Mouse (Mus musculus): ENCODE measurements around the gene Hmgcs1.
"Not testable (repeated sequence)": the region's sequence is repeated elsewhere in the genome, so short reads cannot be mapped to it uniquely, and the experiment has no call there.

The Hmgcs1 gene

DNA sequence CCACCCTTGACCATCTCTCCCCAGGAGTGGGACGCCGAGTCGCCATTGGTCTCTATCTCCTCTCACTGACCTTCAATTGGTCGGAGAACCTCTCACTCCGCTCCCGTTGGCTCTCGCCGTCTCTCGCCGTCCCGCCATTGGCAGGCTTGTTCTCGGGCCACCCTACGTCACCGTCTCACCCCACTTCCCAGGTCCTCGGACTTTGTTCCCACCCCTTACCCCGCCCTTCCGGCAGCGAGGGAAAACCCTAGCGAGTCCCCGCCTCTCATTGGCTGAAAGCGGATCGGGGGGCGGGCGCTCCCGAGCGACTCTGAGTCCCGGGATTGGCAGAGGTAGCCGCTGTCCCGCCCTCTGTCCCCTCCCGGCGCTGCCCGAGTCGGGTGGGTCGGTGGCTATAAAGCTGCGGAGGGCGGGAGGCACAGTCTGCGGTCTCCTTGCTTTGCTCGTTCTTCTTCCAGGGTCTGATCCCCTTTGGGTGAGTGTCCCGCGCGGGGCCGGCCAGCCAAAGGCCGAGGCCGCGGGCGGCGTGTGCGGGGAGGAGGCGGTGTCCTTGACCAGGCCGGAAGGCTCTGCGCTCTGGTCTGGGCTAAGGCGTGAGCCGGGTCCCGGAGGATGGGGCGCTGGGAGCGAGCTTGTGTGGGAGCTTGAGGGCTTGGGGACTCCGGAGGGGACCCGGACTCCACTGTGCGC, at the start of gene Hmgcs1:
TSS of gene Hmgcs1 (plus strand) at position 341 of the 690 bp plus-strand sequence.
- in situ Hi-C loops (cut with MboI, MseI) = no loop called here

DNA sequence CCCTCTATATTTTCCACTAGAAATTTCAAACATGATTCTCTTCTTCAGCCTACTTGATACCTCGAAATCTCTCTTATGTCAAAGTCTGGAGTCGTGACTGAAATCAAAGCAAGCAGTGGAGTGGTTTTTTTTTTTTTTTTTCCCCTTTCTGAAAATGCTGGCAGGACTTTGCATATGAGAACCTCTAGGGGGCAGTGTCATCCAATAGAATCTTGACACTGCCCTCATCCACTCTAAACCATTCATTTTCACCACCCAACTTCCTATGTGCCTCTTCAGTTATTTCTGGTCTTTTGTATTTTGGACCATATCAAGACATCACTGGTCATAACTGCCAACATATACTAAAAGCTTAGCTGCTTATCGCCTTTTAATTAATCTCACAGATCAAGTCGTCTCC, 49.7 kb upstream of the Hmgcs1 start:
- in situ Hi-C loops (cut with MboI, MseI) = loop anchor here (5.0 kb wide), 1 partner anchor 97 kb away; no protein-coding TSS in a partner anchor

- in situ Hi-C loops (cut with MboI, MseI) = loop anchor here (5.0 kb wide), 1 partner anchor 96 kb away; no protein-coding TSS in a partner anchor
Measured at GRCm38 (mm10) chr13:119641145-119641544, 49.0 kb upstream of the Hmgcs1 start.

- in situ Hi-C loops (cut with MboI, MseI) = loop anchor here (5.0 kb wide), 1 partner anchor 93 kb away; no protein-coding TSS in a partner anchor
Measured at GRCm38 (mm10) chr13:119644769-119645168, 45.4 kb upstream of the Hmgcs1 start.

DNA sequence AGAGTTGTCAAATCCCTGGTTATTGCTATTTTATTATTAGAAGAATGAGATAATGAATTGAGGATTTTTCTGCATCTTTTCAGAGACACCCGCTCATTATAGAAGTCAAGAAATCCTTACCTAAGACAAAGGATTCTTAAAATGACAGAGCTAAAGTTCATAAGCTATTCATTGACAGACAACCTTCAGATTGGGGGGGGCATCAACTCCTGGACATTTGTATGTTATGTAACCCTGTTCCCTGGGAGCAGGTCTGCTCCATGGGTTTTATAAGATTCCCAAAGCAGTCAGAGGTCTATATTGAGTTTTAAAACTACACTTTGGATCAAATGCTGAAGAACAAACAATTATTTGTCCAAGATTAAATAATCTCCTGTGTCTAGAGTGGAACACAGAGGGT, 43.7 kb upstream of the Hmgcs1 start:
- in situ Hi-C loops (cut with MboI, MseI) = no loop called here

GRCm38 (mm10) chr13:119648891-119649698, 41.1 kb upstream of the Hmgcs1 start:
- in situ Hi-C loops (cut with MboI, MseI) = no loop called here

- in situ Hi-C loops (cut with MboI, MseI) = no loop called here
Measured at GRCm38 (mm10) chr13:119649699-119650046, 40.5 kb upstream of the Hmgcs1 start.

DNA sequence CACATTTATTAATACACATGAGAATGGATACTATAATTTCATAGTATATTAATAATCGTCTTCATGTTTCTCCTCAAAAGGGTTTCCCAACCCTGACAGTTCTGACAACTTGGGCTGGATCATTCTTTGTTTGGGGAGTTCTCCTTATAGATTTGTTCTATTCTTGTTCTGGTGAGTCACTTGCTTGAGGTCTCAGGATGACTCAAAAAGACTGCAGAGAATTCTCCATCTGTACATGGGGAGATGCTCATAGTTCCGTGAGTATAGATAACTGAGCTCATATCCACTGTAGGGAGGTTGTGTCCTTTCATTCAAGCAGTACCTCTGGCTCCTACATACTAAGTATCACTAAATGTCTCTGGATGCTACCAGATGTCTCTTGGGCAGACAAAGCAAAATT, 35.4 kb upstream of the Hmgcs1 start:
- in situ Hi-C loops (cut with MboI, MseI) = no loop called here

- in situ Hi-C loops (cut with MboI, MseI) = no loop called here
Measured at GRCm38 (mm10) chr13:119656246-119656645, 33.9 kb upstream of the Hmgcs1 start.

- in situ Hi-C loops (cut with MboI, MseI) = no loop called here
Measured at GRCm38 (mm10) chr13:119656846-119657416, 33.2 kb upstream of the Hmgcs1 start.

GRCm38 (mm10) chr13:119661420-119661819, 28.8 kb upstream of the Hmgcs1 start:
- in situ Hi-C loops (cut with MboI, MseI) = not testable (repeated sequence)

DNA sequence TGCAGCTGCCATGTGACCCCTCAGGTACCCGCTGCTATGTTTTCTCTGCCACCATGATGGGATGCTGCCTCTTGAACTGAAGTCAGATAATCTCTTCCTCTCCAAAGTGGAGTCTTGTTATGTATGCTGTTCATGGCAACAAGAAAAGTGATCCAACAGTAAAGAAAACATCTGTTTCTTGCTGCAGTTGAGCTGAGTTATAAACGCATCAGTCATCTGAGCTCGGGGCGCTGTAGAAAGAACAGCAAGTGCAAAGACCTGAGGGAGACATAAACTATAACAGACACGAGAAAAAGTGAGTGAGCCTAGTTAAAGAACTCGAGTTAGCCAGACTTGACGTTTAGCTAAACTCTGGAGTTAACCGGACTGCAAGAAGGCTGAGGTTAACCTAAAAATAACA, 11.4 kb upstream of the Hmgcs1 start:
- in situ Hi-C loops (cut with MboI, MseI) = no loop called here

GRCm38 (mm10) chr13:119679721-119680120, 10.5 kb upstream of the Hmgcs1 start:
- in situ Hi-C loops (cut with MboI, MseI) = loop anchor here (10.0 kb wide), 1 partner anchor 215 kb away; the partner anchor contains the start of gene 4833420G17Rik

DNA sequence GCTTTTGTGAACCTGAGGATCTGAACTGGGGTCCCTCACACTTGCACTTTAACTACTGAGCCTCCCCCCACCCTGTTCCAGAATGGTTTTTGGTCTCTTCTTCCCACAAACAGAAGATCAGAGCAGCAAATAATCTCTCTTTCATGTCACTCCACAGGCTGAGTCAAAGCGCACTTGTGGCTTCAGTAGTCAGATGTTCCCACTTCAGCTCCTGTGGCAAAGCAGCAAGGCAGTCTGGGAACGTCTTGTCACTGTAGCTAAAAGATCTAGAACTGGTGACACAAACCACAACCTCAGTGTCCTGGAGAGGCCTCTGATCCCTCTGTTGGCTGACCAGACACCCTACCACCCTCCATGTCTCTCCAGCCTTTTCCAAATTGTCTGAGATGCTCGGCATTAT, 9.0 kb upstream of the Hmgcs1 start:
- in situ Hi-C loops (cut with MboI, MseI) = loop anchor here (10.0 kb wide), 1 partner anchor 216 kb away; the partner anchor contains the start of gene 4833420G17Rik

DNA sequence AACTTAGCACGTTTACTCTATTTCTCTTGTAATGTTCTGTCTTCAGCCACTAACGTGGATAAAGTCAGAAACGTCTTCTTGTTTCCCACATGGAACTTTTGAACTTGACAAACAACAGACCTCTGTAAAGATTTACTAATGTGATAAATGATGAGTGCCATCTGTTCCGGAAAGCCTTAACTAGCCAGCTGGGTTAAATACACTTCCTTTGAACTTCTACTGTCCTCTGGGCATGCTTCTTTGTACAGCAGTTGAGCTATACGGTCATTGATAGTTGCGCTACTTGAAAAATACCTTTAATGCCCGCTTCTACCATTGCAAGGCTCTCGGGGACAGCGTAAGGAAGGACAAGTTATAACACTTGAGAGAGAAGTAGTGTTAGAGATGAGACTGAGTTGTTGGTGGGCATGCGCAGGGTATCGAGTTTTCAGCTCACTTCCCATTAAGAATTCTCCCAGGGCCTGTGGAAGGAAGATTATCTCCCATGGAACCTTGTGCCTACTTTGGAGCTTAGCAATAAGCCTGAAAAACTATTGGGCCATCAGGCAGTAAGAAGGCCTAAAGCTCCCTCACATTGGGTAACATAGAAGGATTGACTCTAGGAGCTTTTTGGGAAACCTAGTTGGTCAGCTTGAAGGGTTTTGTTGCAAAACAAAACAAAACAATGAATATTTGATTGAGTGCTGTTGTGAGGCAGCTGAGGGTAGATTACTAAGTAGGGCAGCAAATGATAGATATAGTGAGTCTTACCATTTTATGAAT, 5.6 kb upstream of the Hmgcs1 start:
- in situ Hi-C loops (cut with MboI, MseI) = loop anchor here (5.0 to 10.0 kb wide), 2 partner anchors 47 to 220 kb away; partner anchors contain the start of gene 4833420G17Rik

- in situ Hi-C loops (cut with MboI, MseI) = loop anchor here (5.0 to 10.0 kb wide), 2 partner anchors 52 to 225 kb away; partner anchors contain the start of gene 4833420G17Rik
Measured at GRCm38 (mm10) chr13:119689709-119690038, 505 bp upstream of the Hmgcs1 start.

- in situ Hi-C loops (cut with MboI, MseI) = no loop called here
Measured at GRCm38 (mm10) chr13:119690876-119691620, 869 bp downstream of the Hmgcs1 start.

GRCm38 (mm10) chr13:119691958-119692357, 1.8 kb downstream of the Hmgcs1 start:
- in situ Hi-C loops (cut with MboI, MseI) = not testable (repeated sequence)

DNA sequence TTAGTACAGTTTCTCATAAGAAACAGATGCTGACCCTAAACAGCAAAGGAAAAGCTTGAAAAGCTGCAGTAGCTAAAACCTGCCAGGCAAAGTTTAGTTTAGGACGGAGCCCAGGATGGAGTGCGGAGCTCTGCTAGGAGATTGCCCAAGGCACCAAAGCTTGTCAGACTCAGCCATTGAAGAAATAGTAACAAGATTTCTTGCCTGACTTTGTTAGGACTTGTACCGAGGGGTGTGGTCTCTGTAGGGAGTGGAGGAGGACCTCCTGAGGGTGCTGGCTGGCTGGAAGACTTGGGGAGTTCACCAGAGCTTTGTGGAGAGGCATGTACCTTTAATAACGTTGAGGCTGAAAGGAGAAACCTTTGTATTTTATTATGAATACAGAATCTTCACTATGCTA, 5.5 kb downstream of the Hmgcs1 start:
- in situ Hi-C loops (cut with MboI, MseI) = no loop called here

DNA sequence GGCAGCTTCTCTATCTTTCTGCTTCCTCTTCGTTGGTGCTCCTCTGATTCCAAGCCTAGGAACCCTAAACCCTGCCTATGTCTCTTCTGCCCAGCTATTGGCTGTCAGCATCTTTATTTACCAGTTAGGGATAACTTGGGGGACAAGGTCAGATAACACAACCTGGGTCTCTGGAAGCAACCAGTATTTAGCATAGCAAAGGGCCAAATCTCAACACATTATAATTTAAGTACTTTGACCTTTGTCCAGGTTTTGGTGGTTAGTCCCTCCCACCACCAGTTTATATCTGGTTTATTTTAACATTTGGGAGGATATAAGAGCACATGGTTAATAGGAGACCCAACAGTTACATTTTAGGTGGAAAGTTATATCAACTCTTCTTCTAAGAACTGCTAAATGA, 6.3 kb downstream of the Hmgcs1 start:
- in situ Hi-C loops (cut with MboI, MseI) = no loop called here

- in situ Hi-C loops (cut with MboI, MseI) = no loop called here
Measured at GRCm38 (mm10) chr13:119698436-119698835, 8.3 kb downstream of the Hmgcs1 start.

Measured in T-helper 2 cell (primary cell).